Mouse (Mus musculus): ENCODE measurements around the gene Fam98b.

Fam98b gene

DNA sequence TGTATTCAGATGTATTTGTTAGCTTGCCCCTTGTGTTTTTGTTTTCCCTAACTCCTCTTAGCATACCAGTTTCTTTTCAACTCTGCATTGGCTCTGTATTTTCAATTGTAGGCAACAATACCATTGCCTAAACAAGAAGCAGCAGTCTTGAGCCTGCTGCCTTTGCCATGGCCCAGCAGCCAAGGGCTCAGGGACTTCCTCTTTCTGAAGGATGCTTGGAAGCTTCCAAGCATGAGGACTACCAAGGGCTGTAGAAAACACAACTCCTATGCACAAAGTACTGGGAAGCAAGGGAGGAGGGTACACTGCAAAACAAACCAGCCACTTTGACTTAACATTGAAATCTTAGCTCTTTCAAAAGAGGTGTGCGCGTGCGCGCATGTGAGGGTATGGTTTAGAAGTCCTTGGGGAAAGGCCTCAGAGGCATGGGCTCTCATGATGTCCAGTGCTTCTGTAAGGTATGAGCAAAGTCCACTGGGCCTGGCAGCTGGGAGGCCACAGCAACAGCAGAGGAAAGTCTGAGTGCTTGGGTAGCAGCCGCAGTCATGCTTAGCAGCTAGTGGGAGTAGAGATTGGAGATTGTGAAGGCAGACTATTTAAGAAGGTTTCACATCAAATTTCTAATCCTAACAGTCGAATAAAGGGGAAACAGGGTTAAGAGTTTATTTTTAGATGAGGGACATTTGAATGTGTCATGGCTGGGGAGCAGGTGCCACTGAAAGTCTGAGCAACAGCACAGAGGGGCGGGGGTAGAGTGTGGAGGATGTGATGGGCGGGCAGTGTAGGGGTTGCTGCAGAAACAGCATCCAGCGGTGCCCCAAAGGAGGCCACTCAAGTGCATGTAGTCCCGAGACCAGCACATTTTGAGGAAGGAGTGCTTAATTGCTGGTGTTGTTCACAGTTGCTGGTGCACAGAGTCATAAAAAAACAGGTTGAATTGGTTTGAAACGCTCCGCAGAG lies 54.1 kb downstream of the Fam98b start:
- no peak for DNase-seq (ENCODE audit: low read depth)

DNA sequence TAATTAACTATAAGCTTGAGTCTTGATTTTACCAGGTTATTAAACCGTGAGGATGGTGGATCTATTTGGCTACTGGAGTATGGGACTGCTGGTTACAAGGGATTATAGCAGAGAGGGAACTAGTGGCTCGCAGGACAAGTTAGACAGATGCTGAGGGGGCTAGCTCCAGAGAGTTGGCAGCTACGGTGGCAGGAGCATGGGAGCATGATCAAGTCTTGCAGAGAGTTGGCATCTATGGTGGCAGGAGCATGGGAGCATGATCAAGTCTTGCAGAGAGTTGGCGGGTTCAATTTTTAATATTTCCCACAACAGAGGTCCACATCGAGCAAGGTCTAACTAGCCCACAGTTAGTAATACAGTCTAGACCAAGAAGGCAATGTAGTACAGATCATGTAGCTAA lies 55.4 kb downstream of the Fam98b start:
- no peak for DNase-seq (ENCODE audit: low read depth)

GRCm38 (mm10) chr2:117307959-117308358 lies 58.4 kb downstream of the Fam98b start:
- no peak for DNase-seq (ENCODE audit: low read depth)

GRCm38 (mm10) chr2:117309046-117309445 lies 59.5 kb downstream of the Fam98b start:
- no peak for DNase-seq (ENCODE audit: low read depth)

GRCm38 (mm10) chr2:117311349-117311748 lies 61.8 kb downstream of the Fam98b start:
- DNase-seq (ENCODE audit: low read depth) = no peak

DNA sequence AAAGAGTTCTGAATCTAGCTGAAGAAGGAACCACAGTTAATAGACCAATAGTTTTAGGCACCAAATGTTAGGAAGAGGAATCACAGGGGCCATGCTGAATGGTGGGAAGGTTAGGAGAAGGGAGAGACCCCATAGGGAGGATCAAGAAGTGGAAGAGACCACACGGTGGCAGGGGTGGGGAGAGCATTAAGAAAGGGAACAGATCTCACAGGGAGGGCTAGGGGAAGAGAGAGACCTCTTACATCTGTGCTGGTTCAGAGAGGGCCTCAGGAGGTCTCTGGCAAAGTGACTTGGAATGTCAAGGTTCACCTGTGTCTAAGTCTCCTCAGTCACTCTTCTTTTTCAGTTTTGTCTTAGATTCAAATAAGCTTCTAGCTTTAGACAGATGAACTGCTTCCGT lies 62.5 kb downstream of the Fam98b start:
- DNase-seq (ENCODE audit: low read depth) = no peak

- DNase-seq (ENCODE audit: low read depth) = no peak
Observed at GRCm38 (mm10) chr2:117312441-117312895, 62.9 kb downstream of the Fam98b start.

GRCm38 (mm10) chr2:117313586-117314235 lies 64.2 kb downstream of the Fam98b start:
- no peak for DNase-seq (ENCODE audit: low read depth)

GRCm38 (mm10) chr2:117318991-117319390 lies 69.5 kb downstream of the Fam98b start:
- no peak for DNase-seq (ENCODE audit: low read depth)

Measured in c-Kit-positive CD71-positive TER-119-negative erythroid progenitor cells, embryonic 14.5 days (primary cell).